Mouse (Mus musculus) cerebellum, adult 9-11 months (tissue): Measurements from ENCODE around the gene S100a16.

ENCODE experiments used
- DNase-seq: peaks from one replicate; pipeline ENCODE4 v3.0.0; 2022

S100a16 gene

GRCm38 (mm10) chr3:90586906-90587305 lies 49.9 kb downstream of the S100a16 start:
- DNase-seq, result no peak

- no peak for DNase-seq
Measured at GRCm38 (mm10) chr3:90587361-90588101, 50.5 kb downstream of the S100a16 start.

GRCm38 (mm10) chr3:90589390-90589789 lies 52.3 kb downstream of the S100a16 start:
- no peak for DNase-seq

GRCm38 (mm10) chr3:90589947-90590346 lies 52.9 kb downstream of the S100a16 start, which contains the start of gene S100a2:
Gene S100a2 (plus strand): TSS chr3:90590247.
- no peak for DNase-seq
